Mouse (Mus musculus) neural tube, embryonic 11.5 days (tissue): ENCODE data around the gene Ebf4. TPM values are rescaled to one million over a fixed set of nuclear protein-coding genes. Genes with fewer than 3 reads are reported as not detected.
A peak's percentile ranks its signal among the peaks of the same experiment; 100 is the strongest.

Source experiments
- ATAC-seq: fragments of 200-750 bp; cut with Nextera tagmentation; 2 replicates; pipeline ENCODE4 v1.8.0; 2017; ENCODE audit warnings: moderate number of reproducible peaks, mild to moderate bottlenecking, moderate TSS enrichment, moderate library complexity; ENCODE audit not compliant: insufficient read depth, low FRiP score, low TSS enrichment
- DNase-seq: peaks from one replicate; pipeline ENCODE4 v3.0.0-alpha.2; 2015; ENCODE audit warnings: low spot score
- H3K27ac ChIP-seq: fragments of 300-500 bp; sonication (generic); 2 replicates; pipeline ENCODE4 v1.5.1; 2014; ENCODE audit warnings: low read depth, mild to moderate bottlenecking, low read length
- H3K27me3 ChIP-seq: fragments of 300-500 bp; sonication (generic); 2 replicates; pipeline ENCODE4 v1.6.1; 2014; ENCODE audit warnings: mild to moderate bottlenecking, low read length, mixed read lengths; ENCODE audit not compliant: control insufficient read depth, insufficient read depth
- H3K36me3 ChIP-seq: fragments of 300-500 bp; sonication (generic); 2 replicates; pipeline ENCODE4 v1.6.1; 2014; ENCODE audit warnings: mild to moderate bottlenecking, low read length, moderate library complexity, mixed read lengths; ENCODE audit not compliant: control insufficient read depth, insufficient read depth
- H3K4me1 ChIP-seq: fragments of 300-500 bp; sonication (generic); 2 replicates; pipeline ENCODE4 v1.6.1; 2014; ENCODE audit warnings: low read length, mixed read lengths; ENCODE audit not compliant: control insufficient read depth, insufficient read depth
- H3K4me2 ChIP-seq: fragments of 300-500 bp; sonication (generic); 2 replicates; pipeline ENCODE4 v1.6.1; 2014; ENCODE audit warnings: low read depth, mild to moderate bottlenecking, moderate library complexity
- H3K4me3 ChIP-seq: fragments of 300-500 bp; sonication (generic); 2 replicates; pipeline ENCODE4 v1.5.1; 2014; ENCODE audit warnings: low read depth, low read length
- H3K9ac ChIP-seq: fragments of 300-500 bp; sonication (generic); 2 replicates; pipeline ENCODE4 v1.6.1; 2014; ENCODE audit warnings: mild to moderate bottlenecking, low read length
- H3K9me3 ChIP-seq: fragments of 300-500 bp; sonication (generic); 2 replicates; pipeline ENCODE4 v1.6.1; 2016; ENCODE audit warnings: low read length; ENCODE audit not compliant: control insufficient read depth
- WGBS: fragments of 180-500 bp; shearing (Covaris S2); extraction: QIAGEN DNeasy Blood & Tissue Kit; methylation state at CpG from one replicate; pipeline ENCODE4 v1.1.7; 2014; 5-methylcytosine and 5-hydroxymethylcytosine counted together
- polyA plus RNA-seq: library from polyadenylated mRNA; unstranded; fragments of >200 nt; fragmentation: Nextera tagmentation; extraction: Ambion mirVana; gene quantifications from 2 replicates; pipeline ENCODE4 v1.2.1, GENCODE M21; 2014

Ebf4 gene
- polyA plus RNA-seq, 1 experiment from 2014 or later = 2.0 TPM

DNA sequence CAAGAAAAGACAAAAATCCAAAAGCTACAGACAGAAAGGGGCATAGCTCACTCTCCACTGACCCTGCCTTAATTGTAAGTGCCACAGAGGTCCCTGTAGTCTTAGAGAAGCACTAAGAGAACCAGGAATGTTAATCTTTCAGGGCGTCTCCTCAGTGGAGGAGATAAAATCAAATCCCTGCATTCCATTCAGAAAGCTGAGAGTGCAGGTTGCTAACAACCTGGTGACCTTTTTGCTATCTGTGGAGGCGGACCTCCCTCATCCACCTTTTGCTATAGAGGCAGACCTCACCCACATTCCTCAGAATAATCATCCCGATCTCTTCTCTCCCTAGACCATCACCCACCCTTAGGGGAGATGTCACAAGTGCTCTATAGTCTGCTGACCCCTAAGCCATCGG, 5.9 kb upstream of the Ebf4 start:
- Histone ChIP-seq H3K4me2 (no peak overlapping the region), H3K36me3 (no peaks in the 10 kb centered on the region), H3K9me3 (no peaks in the 10 kb centered on the region), H3K9ac (no peak overlapping the region), H3K4me3 (no peak overlapping the region), H3K27me3 (0 out of 2 replicates have a peak, but pooled peaks cover 2% of the 10 kb centered on the region), H3K4me1 (peaks cover 7% of the 10 kb centered on the region; the same call in 1 of the 2 replicates), H3K27ac (no peak overlapping the region)
- no peak for ATAC-seq
- 77% methylated on average over 4 of the region's 4 CpGs for WGBS
- no peak for DNase-seq

DNA sequence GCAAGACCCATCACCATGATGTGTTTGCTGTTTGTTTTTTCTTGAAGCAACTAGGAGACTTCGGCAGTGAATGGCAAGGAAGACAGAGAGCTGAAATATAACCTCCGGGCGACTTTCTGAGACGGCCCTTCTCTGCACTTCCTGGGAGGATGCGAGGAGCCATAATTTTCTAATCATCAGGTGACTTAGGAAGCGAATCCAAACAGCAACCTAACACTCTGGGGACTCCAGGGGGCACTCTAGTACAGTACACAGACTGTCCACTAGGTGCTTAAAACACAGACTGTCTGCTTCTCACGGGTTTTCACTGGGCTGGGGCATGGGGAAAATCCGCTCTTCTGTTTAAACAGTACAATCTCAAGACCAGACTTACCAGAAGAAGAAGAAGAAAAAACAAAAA, 3.5 kb upstream of the Ebf4 start:
- no peak overlapping the region for H3K27ac ChIP-seq
- 20% methylated on average over 8 of the region's 8 CpGs for WGBS
- H3K4me1 ChIP-seq = peaks cover 11% of the 10 kb centered on the region; the same call in 1 of the 2 replicates
- no peak overlapping the region for H3K4me2 ChIP-seq
- no peak overlapping the region for H3K9ac ChIP-seq
- no peaks in the 10 kb centered on the region for H3K36me3 ChIP-seq
- DNase-seq = peak; percentile 75
- H3K4me3 ChIP-seq = no peak overlapping the region
- H3K27me3 ChIP-seq = peaks cover 11% of the 10 kb centered on the region; the same call in 1 of the 2 replicates
- no peak for ATAC-seq
- no peaks in the 10 kb centered on the region for H3K9me3 ChIP-seq

DNA sequence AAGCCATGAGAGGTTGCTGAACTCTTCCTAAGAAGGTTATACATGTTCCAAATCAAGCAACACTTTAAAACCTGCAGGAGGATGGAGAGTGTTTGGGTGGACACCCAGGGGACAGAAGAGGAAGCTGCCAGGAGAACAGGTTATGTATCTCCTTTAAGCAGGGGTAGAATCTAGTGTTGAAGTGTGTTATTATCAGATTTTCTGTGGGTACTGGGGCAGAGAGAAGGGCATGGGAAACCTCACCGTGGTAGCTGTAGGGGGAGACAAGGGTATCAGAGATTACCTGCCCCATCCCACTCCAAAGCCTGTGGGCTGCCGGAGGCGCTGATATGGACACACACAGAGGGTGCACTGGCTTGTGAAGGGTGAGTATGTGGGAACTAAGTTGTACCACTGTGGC, 2.0 kb upstream of the Ebf4 start:
- DNase-seq = no peak
- Histone ChIP-seq H3K27me3 (peaks cover 15% of the 10 kb centered on the region; the same call in 1 of the 2 replicates), H3K36me3 (no peaks in the 10 kb centered on the region), H3K4me2 (no peak overlapping the region), H3K27ac (no peak overlapping the region), H3K9ac (no peak overlapping the region), H3K9me3 (no peaks in the 10 kb centered on the region), H3K4me1 (peaks cover 14% of the 10 kb centered on the region), H3K4me3 (no peak overlapping the region)
- 61% methylated on average over 3 of the region's 3 CpGs for WGBS
- ATAC-seq = no peak

DNA sequence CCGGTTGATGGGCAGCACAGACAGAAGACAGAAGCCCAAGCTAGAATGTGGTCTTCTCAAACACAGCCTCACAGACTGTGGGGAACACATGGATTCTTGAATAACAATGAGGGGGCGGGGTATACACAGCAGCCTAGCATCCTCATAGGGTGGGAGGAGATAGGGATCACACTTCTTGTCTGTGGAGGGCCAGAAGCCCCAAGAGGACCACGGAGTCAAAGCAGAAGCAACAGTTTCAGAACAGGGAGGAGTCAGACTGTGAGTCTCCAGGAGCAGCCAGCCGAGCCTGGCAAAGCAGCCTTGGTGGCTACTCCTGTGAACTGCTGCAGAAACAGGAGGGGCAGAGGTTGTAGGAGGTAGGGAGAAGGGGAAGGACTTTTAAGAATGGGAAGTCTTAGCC, 1.5 kb upstream of the Ebf4 start:
- Histone ChIP-seq H3K36me3 (no peaks in the 10 kb centered on the region), H3K27me3 (peaks cover 15% of the 10 kb centered on the region; the same call in 1 of the 2 replicates), H3K4me1 (peaks cover 14% of the 10 kb centered on the region), H3K4me2 (no peak overlapping the region), H3K27ac (no peak overlapping the region), H3K9me3 (no peaks in the 10 kb centered on the region), H3K9ac (no peak overlapping the region), H3K4me3 (no peak overlapping the region)
- ATAC-seq (0 out of 2 replicates have a peak, but pooled peaks have one; percentile 31), DNase-seq (peak; percentile 31)
- WGBS = 4% methylated on average over 4 of the region's 4 CpGs

DNA sequence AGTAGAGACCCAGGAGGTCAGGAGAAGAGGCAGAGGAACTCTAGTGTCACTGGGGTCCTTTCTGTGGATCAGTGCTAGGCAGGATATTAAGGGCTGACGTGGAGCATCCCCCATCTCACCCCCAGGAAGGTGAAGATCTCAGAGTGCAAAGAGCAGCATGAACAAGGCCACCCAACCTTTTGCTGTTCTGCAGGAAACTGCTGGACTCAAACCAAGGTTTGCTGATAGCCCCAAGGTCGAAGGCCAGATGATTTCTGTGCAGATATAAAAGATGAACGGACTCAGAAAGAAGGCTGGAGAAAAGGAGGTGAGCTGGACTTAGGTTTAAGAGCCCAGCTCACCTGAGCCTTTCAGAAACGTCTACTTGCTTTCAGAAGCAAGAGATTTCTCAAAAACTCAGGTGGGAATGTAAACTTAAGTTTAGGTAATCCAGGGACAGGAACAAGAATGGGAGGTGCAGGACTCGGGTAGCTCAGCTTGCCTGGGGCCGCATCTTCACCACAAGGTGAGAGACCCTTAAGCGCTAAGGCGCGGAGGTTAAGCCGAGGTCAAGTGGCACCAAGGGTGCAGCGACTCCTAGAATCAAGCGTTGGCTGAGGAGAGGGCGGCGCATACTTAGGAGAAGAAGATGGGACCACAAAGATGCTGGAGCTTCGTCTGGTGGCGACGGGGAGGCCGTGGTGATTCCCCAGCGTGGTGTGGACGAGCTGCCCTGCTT, 592 bp upstream of the Ebf4 start:
- Histone ChIP-seq H3K27me3 (peaks cover 15% of the 10 kb centered on the region; the same call in 1 of the 2 replicates), H3K9ac (peak overlapping the region; percentile 80), H3K9me3 (no peaks in the 10 kb centered on the region), H3K4me3 (peak overlapping the region; percentile 79), H3K27ac (peak overlapping the region; percentile 78; the same call in 1 of the 2 replicates), H3K36me3 (no peaks in the 10 kb centered on the region), H3K4me1 (peaks cover 14% of the 10 kb centered on the region), H3K4me2 (peak overlapping the region; percentile 73)
- 10% methylated on average over 20 of the region's 20 CpGs for WGBS
- DNase-seq = no peak
- ATAC-seq = peak; percentile 3; the same call in 1 of the 2 replicates

DNA sequence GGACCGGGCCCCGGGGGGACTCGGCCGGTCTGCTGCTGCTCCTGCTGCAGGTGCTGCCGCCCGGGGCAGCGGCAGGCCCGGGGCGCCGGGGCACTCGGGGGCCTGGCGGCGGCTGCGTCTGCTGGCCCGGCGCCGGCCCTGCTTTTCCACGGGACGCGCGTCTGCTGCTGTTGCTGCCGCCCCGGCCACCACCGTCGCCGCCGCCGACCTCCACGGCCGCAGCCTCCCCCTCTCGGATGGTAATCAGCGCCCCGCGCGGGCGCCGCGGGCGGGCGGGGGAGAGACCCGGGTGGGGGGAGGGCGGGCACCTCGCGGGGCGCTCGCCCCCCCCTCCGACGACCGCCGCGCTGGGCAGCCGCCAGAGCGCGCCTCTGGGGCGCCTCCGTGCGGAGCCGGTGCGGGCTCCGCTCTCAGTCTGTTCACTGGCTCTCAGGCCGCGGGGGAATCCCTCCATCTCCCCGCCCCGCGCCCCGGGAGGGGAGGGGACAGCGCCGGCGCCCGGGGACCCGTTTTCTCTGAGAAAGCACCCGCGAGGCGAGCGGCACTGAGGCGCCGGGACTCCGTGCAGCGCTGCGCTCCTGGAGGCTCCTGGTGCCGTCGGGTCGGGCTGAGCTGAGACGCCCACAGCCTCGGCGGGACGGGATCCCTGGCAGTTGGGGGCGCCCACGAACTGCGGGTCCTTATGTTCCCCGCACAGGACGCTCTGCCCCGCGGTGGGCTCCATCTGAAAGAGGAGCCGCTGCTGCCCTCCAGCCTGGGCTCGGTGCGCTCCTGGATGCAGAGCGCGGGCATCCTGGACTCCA, 563 bp downstream of the Ebf4 start:
- DNase-seq = peak; percentile 77
- Histone ChIP-seq H3K4me2 (peak overlapping the region; percentile 73), H3K27me3 (peaks cover 15% of the 10 kb centered on the region; the same call in 1 of the 2 replicates), H3K36me3 (no peaks in the 10 kb centered on the region), H3K9ac (peak overlapping the region; percentile 80), H3K27ac (peak overlapping the region; percentile 78), H3K4me3 (peak overlapping the region; percentile 79), H3K9me3 (no peaks in the 10 kb centered on the region), H3K4me1 (peaks cover 14% of the 10 kb centered on the region)
- ATAC-seq = peak; percentile 71
- under 1% methylated on average over 47 of the region's 99 CpGs for WGBS

DNA sequence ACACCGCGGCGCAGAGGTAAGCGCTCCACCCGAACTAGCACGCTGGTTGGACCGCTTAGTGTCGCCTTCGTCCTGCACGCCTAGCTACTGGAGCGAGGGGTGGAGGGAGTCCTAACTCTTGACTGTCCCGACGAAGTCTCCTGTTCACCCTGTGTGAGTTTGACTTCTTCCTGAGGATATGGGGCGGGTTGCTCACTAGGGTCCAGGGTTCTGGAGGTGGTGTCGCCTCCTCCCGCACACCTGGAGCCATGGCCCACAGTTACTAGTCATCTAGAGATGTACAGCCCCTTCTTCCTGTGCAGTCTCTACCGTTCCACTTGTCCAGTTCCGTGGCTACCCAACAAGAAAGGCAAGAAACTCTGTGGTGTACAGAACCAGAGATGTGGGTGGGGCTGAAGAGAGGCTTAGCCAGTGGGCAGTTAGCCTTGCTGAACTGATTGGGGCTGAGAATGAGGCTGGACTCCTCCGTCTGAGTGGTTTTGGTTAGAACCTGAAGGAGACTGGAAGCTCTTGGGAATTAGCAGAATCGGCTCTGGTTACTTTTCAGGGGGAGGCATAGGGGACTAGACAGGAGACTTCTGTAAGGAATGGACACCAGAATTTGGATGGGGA, 1.3 kb downstream of the Ebf4 start:
- H3K9me3 ChIP-seq = no peaks in the 10 kb centered on the region
- 0 out of 2 replicates have a peak overlapping the region, but pooled peaks have one; percentile 34 for H3K27ac ChIP-seq
- peaks cover 14% of the 10 kb centered on the region for H3K4me1 ChIP-seq
- no peak; the same call in 1 of the 2 replicates for ATAC-seq
- H3K27me3 ChIP-seq = peaks cover 15% of the 10 kb centered on the region; the same call in 1 of the 2 replicates
- peak overlapping the region; percentile 80 for H3K9ac ChIP-seq
- no peaks in the 10 kb centered on the region for H3K36me3 ChIP-seq
- H3K4me3 ChIP-seq = peak overlapping the region; percentile 79
- DNase-seq = peak; percentile 16
- 4% methylated on average over 20 of the region's 20 CpGs for WGBS
- peak overlapping the region; percentile 73 for H3K4me2 ChIP-seq

DNA sequence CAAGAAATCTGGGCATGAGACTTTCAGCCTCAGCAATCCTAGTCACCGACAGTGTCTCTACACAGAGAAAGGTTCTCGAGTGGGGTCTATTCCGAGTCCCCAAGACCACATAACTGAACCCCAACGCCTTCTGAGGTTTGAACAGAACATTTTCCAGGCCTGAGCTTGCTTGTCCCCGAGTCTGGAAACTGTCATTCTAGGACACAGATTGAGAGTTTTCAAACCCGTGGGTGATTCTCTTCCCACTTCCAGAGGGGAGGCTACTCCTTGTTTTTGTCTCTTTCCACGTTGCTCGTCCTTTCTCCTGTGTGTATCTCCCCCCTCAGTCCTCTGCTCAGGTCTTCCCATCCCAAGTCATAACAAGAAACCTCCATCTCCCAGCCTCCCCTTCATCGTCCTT, 2.6 kb downstream of the Ebf4 start:
- H3K4me2 ChIP-seq = no peak overlapping the region
- ATAC-seq = no peak
- 84% methylated on average over 9 of the region's 9 CpGs for WGBS
- no peak overlapping the region for H3K9ac ChIP-seq
- DNase-seq = no peak
- H3K9me3 ChIP-seq = no peaks in the 10 kb centered on the region
- peaks cover 15% of the 10 kb centered on the region; the same call in 1 of the 2 replicates for H3K27me3 ChIP-seq
- H3K36me3 ChIP-seq = no peaks in the 10 kb centered on the region
- H3K4me3 ChIP-seq = no peak overlapping the region
- H3K4me1 ChIP-seq = peaks cover 14% of the 10 kb centered on the region
- no peak overlapping the region for H3K27ac ChIP-seq
